Comparison of ENCODE assay signal across 10 mouse cellular contexts in the genomic region with DNA sequence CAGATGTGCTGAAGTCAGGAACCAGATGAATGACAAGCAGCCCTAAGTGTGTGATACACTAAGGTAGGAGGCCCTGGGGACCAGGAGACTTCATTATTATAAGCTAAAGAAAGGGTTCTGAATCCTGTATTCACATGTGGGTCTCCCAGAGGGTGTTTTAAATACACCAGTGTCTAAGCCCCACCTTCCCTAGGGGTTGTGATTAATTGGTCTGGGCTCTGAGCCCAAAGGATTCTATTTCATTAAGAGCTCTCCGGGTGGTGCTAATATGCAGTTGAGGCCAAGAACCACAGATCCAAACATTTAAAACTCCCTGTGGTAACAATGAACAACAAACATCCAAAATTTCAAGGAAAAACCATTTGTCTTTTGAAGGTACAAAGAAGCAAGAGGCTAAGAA.
DNase-seq lines count a peak whose midpoint lies in the region; ATAC-seq lines count a peak whose summit lies in the region.
"Had no signal": no experiment of that assay in that cellular context is flagged by ENCODE, and none has a peak within 500 bp of the region (broad histone marks: within the 10 kb centered on the region; RNA-seq: fewer than 3 reads in every experiment).

No protein-coding gene starts in this region.

- H3K27ac ChIP-seq in hindbrain, embryonic 12.5 days = no peak overlapping the region
- H3K27ac ChIP-seq in hindbrain, embryonic 10.5 days = no peak overlapping the region
- H3K27ac ChIP-seq in neural tube, embryonic 12.5 days = no peak overlapping the region
- H3K27ac ChIP-seq in forebrain, embryonic 16.5 days (ENCODE audit: low read length) = peak overlapping the region; percentile 21
- no peak overlapping the region; the same call in 1 of the 2 replicates for H3K27ac ChIP-seq in neural tube, embryonic 13.5 days (replicated peaks)
- no peak overlapping the region for H3K27ac ChIP-seq in midbrain, embryonic 13.5 days
- H3K27ac ChIP-seq: embryonic facial prominence, embryonic 12.5 days; macrophage had no signal

- H3K9ac ChIP-seq in hindbrain, embryonic 12.5 days = no peak overlapping the region
- no peak overlapping the region for H3K9ac ChIP-seq in neural tube, embryonic 12.5 days
- no peak overlapping the region for H3K9ac ChIP-seq in forebrain, embryonic 16.5 days (replicated peaks; ENCODE audit: low read depth, low read length)
- no peak overlapping the region for H3K9ac ChIP-seq in neural tube, embryonic 13.5 days
- H3K9ac ChIP-seq in midbrain, embryonic 13.5 days (replicated peaks) = no peak overlapping the region
- H3K9ac ChIP-seq: embryonic facial prominence, embryonic 12.5 days had no signal

- no peaks in the 10 kb centered on the region for H3K9me3 ChIP-seq in hindbrain, embryonic 12.5 days (replicated peaks)
- H3K9me3 ChIP-seq in hindbrain, embryonic 10.5 days = no peaks in the 10 kb centered on the region
- H3K9me3 ChIP-seq in neural tube, embryonic 12.5 days = no peaks in the 10 kb centered on the region
- H3K9me3 ChIP-seq in forebrain, embryonic 16.5 days (ENCODE audit: control insufficient read depth, low read length) = no peaks in the 10 kb centered on the region
- no peaks in the 10 kb centered on the region for H3K9me3 ChIP-seq in neural tube, embryonic 13.5 days
- H3K9me3 ChIP-seq in midbrain, embryonic 13.5 days = no peaks in the 10 kb centered on the region
- H3K9me3 ChIP-seq: embryonic facial prominence, embryonic 12.5 days had no signal

- peak; percentile 61; the same call in 1 of the 2 replicates for ATAC-seq in hindbrain, embryonic 12.5 days (ENCODE audit: low FRiP score)
- ATAC-seq in neural tube, embryonic 12.5 days (ENCODE audit: low FRiP score, low read depth) = 0 out of 2 replicates have a peak, but pooled peaks have one; percentile 63
- peak; percentile 94 for ATAC-seq in forebrain, embryonic 16.5 days
- ATAC-seq in neural tube, embryonic 13.5 days (ENCODE audit: low read depth) = peak; percentile 87
- ATAC-seq in midbrain, embryonic 13.5 days = no peak

- no peaks in the 10 kb centered on the region for H3K36me3 ChIP-seq in hindbrain, embryonic 12.5 days
- no peaks in the 10 kb centered on the region for H3K36me3 ChIP-seq in hindbrain, embryonic 10.5 days
- no peaks in the 10 kb centered on the region for H3K36me3 ChIP-seq in neural tube, embryonic 12.5 days
- H3K36me3 ChIP-seq in forebrain, embryonic 16.5 days (ENCODE audit: control insufficient read depth, insufficient read depth) = no peaks in the 10 kb centered on the region
- H3K36me3 ChIP-seq in neural tube, embryonic 13.5 days = no peaks in the 10 kb centered on the region
- H3K36me3 ChIP-seq in midbrain, embryonic 13.5 days = no peaks in the 10 kb centered on the region
- H3K36me3 ChIP-seq: embryonic facial prominence, embryonic 12.5 days had no signal

- no peak overlapping the region for H3K4me2 ChIP-seq in hindbrain, embryonic 12.5 days (replicated peaks)
- H3K4me2 ChIP-seq in neural tube, embryonic 12.5 days (replicated peaks) = no peak overlapping the region
- 0 out of 2 replicates have a peak overlapping the region, but pooled peaks have one; percentile 10 for H3K4me2 ChIP-seq in forebrain, embryonic 16.5 days (ENCODE audit: low read length)
- no peak overlapping the region for H3K4me2 ChIP-seq in neural tube, embryonic 13.5 days
- H3K4me2 ChIP-seq in midbrain, embryonic 13.5 days (replicated peaks) = no peak overlapping the region
- H3K4me2 ChIP-seq: embryonic facial prominence, embryonic 12.5 days had no signal

- no peak for DNase-seq in hindbrain, embryonic 10.5 days (ENCODE audit: low spot score)
- no peak for DNase-seq in neural tube, embryonic 10.5 days (ENCODE audit: extremely low spot score, low spot score)
- no peak for DNase-seq in MN1 (ENCODE audit: low spot score)

- H3K4me1 ChIP-seq in hindbrain, embryonic 12.5 days = peaks cover 14% of the 10 kb centered on the region
- 0 out of 2 replicates have a peak, but pooled peaks cover 6% of the 10 kb centered on the region for H3K4me1 ChIP-seq in hindbrain, embryonic 10.5 days (replicated peaks)
- H3K4me1 ChIP-seq in neural tube, embryonic 12.5 days = peaks cover 10% of the 10 kb centered on the region
- peaks cover 17% of the 10 kb centered on the region for H3K4me1 ChIP-seq in forebrain, embryonic 16.5 days (replicated peaks; ENCODE audit: control insufficient read depth, insufficient read depth, low read length)
- peaks cover 20% of the 10 kb centered on the region for H3K4me1 ChIP-seq in neural tube, embryonic 13.5 days (replicated peaks)
- H3K4me1 ChIP-seq in midbrain, embryonic 13.5 days (replicated peaks) = peaks cover 14% of the 10 kb centered on the region

- 47% methylated on average over 1 of the region's 1 CpGs for WGBS in hindbrain, embryonic 12.5 days
- WGBS in hindbrain, embryonic 10.5 days = 71% methylated on average over 1 of the region's 1 CpGs
- WGBS in neural tube, embryonic 12.5 days = 44% methylated on average over 1 of the region's 1 CpGs
- WGBS in forebrain, embryonic 16.5 days = 19% methylated on average over 1 of the region's 1 CpGs
- 26% methylated on average over 1 of the region's 1 CpGs for WGBS in neural tube, embryonic 13.5 days
- 60% methylated on average over 1 of the region's 1 CpGs for WGBS in midbrain, embryonic 13.5 days

- no peaks in the 10 kb centered on the region for H3K27me3 ChIP-seq in hindbrain, embryonic 12.5 days
- H3K27me3 ChIP-seq in hindbrain, embryonic 10.5 days (ENCODE audit: insufficient read depth, poor library complexity, severe bottlenecking) = no peaks in the 10 kb centered on the region
- no peaks in the 10 kb centered on the region for H3K27me3 ChIP-seq in neural tube, embryonic 12.5 days (replicated peaks)
- no peaks in the 10 kb centered on the region for H3K27me3 ChIP-seq in forebrain, embryonic 16.5 days (replicated peaks; ENCODE audit: control insufficient read depth, insufficient read depth, low read length)
- no peaks in the 10 kb centered on the region for H3K27me3 ChIP-seq in neural tube, embryonic 13.5 days
- H3K27me3 ChIP-seq in midbrain, embryonic 13.5 days = no peaks in the 10 kb centered on the region
- H3K27me3 ChIP-seq: embryonic facial prominence, embryonic 12.5 days had no signal

- no peak overlapping the region for H3K4me3 ChIP-seq in hindbrain, embryonic 12.5 days
- no peak overlapping the region for H3K4me3 ChIP-seq in hindbrain, embryonic 10.5 days
- H3K4me3 ChIP-seq in neural tube, embryonic 12.5 days = no peak overlapping the region
- no peak overlapping the region for H3K4me3 ChIP-seq in forebrain, embryonic 16.5 days (replicated peaks; ENCODE audit: low read length)
- H3K4me3 ChIP-seq in neural tube, embryonic 13.5 days = no peak overlapping the region
- no peak overlapping the region for H3K4me3 ChIP-seq in midbrain, embryonic 13.5 days (replicated peaks)
- H3K4me3 ChIP-seq: embryonic facial prominence, embryonic 12.5 days had no signal
